Mouse (Mus musculus): ENCODE results near the gene Fam172a.

DNA sequence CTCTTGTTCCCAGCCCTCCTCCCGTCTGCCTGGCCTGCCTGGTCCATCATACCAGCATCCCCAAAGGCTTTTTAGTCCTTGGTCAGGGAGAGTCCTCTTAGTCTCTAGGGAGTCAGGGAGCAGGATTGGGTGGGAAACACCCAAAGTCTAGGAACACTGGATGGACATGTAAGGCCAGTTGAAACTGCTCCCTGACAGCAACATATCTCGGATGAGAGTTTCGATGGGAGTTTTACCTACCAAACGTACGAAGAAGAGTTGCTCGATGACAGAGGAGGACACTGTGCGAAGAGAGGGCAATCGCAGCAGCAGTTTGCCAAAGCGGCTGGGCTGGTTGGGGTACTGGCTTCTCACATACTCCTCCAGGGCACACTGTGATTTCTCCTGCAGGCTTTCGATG is 487.8 kb downstream of the Fam172a start:
- no peak for TF ChIP-seq POLR2A (IDR thresholded peaks at IDR 0.05; ENCODE audit: extremely low read depth, insufficient read depth, low read length)
- TF ChIP-seq CTCF (IDR thresholded peaks at IDR 0.05; ENCODE audit: extremely low read depth, insufficient read depth, low read length) = no peak

All from cortical plate, adult 2 months (tissue).